Mouse (Mus musculus) testis, postnatal 14 days (tissue): Measurements from ENCODE around the gene Bbof1.
A peak's percentile ranks its signal among the peaks of the same experiment; 100 is the strongest.

Source experiments
- DNase-seq: peaks from one replicate; pipeline ENCODE4 v3.0.0; 2021; ENCODE audit warnings: low spot score

Bbof1 gene

GRCm38 (mm10) chr12:84400068-84400467 is 8.8 kb upstream of the Bbof1 start:
- DNase-seq = no peak

- no peak for DNase-seq
These were observed 8.2 kb upstream of the Bbof1 start for GRCm38 (mm10) chr12:84400653-84401052.

- DNase-seq = no peak
These were observed 5.9 kb upstream of the Bbof1 start for GRCm38 (mm10) chr12:84402923-84403322.

- DNase-seq = no peak
These were observed 4.3 kb upstream of the Bbof1 start for GRCm38 (mm10) chr12:84404541-84404940.

GRCm38 (mm10) chr12:84407259-84407658 is 1.6 kb upstream of the Bbof1 start:
- DNase-seq = no peak

- DNase-seq = peak; percentile 35
These were observed 725 bp upstream of the Bbof1 start for GRCm38 (mm10) chr12:84407874-84408818.

- peak; percentile 89 for DNase-seq
These were observed 8.1 kb downstream of the Bbof1 start, which contains the start of gene Rnf113a2 for GRCm38 (mm10) chr12:84416834-84417604. TSS of gene Rnf113a2 (plus strand) at chr12:84417196.

GRCm38 (mm10) chr12:84417605-84417922 is 8.7 kb downstream of the Bbof1 start:
- DNase-seq = no peak

GRCm38 (mm10) chr12:84423990-84424389 is 15.1 kb downstream of the Bbof1 start:
- no peak for DNase-seq

- no peak for DNase-seq
These were observed 21.0 kb downstream of the Bbof1 start for GRCm38 (mm10) chr12:84429825-84430224.

- DNase-seq = no peak
These were observed 29.8 kb downstream of the Bbof1 start for GRCm38 (mm10) chr12:84438697-84439096.

- DNase-seq = no peak
These were observed 33.7 kb downstream of the Bbof1 start for GRCm38 (mm10) chr12:84442526-84442925.

- no peak for DNase-seq
These were observed 38.5 kb downstream of the Bbof1 start for GRCm38 (mm10) chr12:84447386-84447785.

- DNase-seq = no peak
These were observed 39.3 kb downstream of the Bbof1 start for GRCm38 (mm10) chr12:84448181-84448580.

- no peak for DNase-seq
These were observed 41.0 kb downstream of the Bbof1 start for GRCm38 (mm10) chr12:84449887-84450286.

GRCm38 (mm10) chr12:84450351-84450717 is 41.5 kb downstream of the Bbof1 start:
- DNase-seq = no peak

GRCm38 (mm10) chr12:84450718-84451646 is 42.1 kb downstream of the Bbof1 start, which contains the start of the genes Aldh6a1 and Lin52:
TSS of gene Aldh6a1 (minus strand) at chr12:84451004.
TSS of gene Lin52 (plus strand) at chr12:84451422.
- DNase-seq = peak; percentile 99

GRCm38 (mm10) chr12:84451801-84452200 is 42.9 kb downstream of the Bbof1 start:
- DNase-seq = peak; percentile 57

GRCm38 (mm10) chr12:84456911-84457310 is 48.0 kb downstream of the Bbof1 start:
- no peak for DNase-seq

- no peak for DNase-seq
These were observed 51.0 kb downstream of the Bbof1 start for GRCm38 (mm10) chr12:84459845-84460244.

- no peak for DNase-seq
These were observed 52.5 kb downstream of the Bbof1 start for GRCm38 (mm10) chr12:84461416-84461815.

GRCm38 (mm10) chr12:84462856-84463255 is 54.0 kb downstream of the Bbof1 start:
- DNase-seq = no peak
